In genomic region chr9:23447271-23447961, GRCm38 (mm10) we compare ENCODE assay signal across 21 mouse cellular contexts.
A peak's percentile ranks its signal among the peaks of the same experiment; 100 is the strongest.
DNase-seq lines count a peak whose midpoint lies in the region; ATAC-seq lines count a peak whose summit lies in the region.
"Had no signal": no experiment of that assay in that cellular context is flagged by ENCODE, and none has a peak within 500 bp of the region (broad histone marks: within the 10 kb centered on the region; RNA-seq: fewer than 3 reads in every experiment).

No protein-coding gene starts in this region.

- no peaks in the 10 kb centered on the region for H3K27me3 ChIP-seq in lung, embryonic 16.5 days (ENCODE audit: control insufficient read depth, insufficient read depth, low read depth, low read length)
- no peaks in the 10 kb centered on the region for H3K27me3 ChIP-seq in liver, embryonic 13.5 days
- H3K27me3 ChIP-seq: CH12.LX; forebrain, embryonic 12.5 days; heart, embryonic 12.5 days; hindbrain, embryonic 13.5 days; midbrain, embryonic 13.5 days; neural tube, embryonic 13.5 days had no signal

- no peaks in the 10 kb centered on the region for H3K9me3 ChIP-seq in lung, embryonic 16.5 days (ENCODE audit: control insufficient read depth, low read length)
- H3K9me3 ChIP-seq in liver, embryonic 13.5 days (replicated peaks): no peaks in the 10 kb centered on the region
- H3K9me3 ChIP-seq: forebrain, embryonic 12.5 days; heart, embryonic 12.5 days; hindbrain, embryonic 13.5 days; midbrain, embryonic 13.5 days; neural tube, embryonic 13.5 days had no signal

- H3K36me3 ChIP-seq in lung, embryonic 16.5 days (ENCODE audit: control insufficient read depth, insufficient read depth, low read length): no peaks in the 10 kb centered on the region
- H3K36me3 ChIP-seq in liver, embryonic 13.5 days: no peaks in the 10 kb centered on the region
- H3K36me3 ChIP-seq: forebrain, embryonic 12.5 days; heart, embryonic 12.5 days; hindbrain, embryonic 13.5 days; midbrain, embryonic 13.5 days; neural tube, embryonic 13.5 days had no signal

- peak overlapping the region; percentile 57 for H3K27ac ChIP-seq in lung, embryonic 16.5 days (ENCODE audit: low read length)
- H3K27ac ChIP-seq in liver, embryonic 13.5 days: peak overlapping the region; percentile 15; the same call in 1 of the 2 replicates
- H3K27ac ChIP-seq: forebrain, embryonic 12.5 days; hindbrain, embryonic 13.5 days; left cerebral cortex, adult 2 months; midbrain, embryonic 13.5 days; neural tube, embryonic 13.5 days had no signal

- peak; percentile 67 for ATAC-seq in lung, embryonic 16.5 days (ENCODE audit: low read depth)
- peak; percentile 60 for ATAC-seq in liver, embryonic 13.5 days (ENCODE audit: low read depth)
- ATAC-seq: midbrain, embryonic 13.5 days had no signal

- H3K4me2 ChIP-seq in lung, embryonic 16.5 days (ENCODE audit: low read depth, low read length): no peak overlapping the region
- no peak overlapping the region for H3K4me2 ChIP-seq in liver, embryonic 13.5 days
- H3K4me2 ChIP-seq: forebrain, embryonic 12.5 days; heart, embryonic 12.5 days; hindbrain, embryonic 13.5 days; midbrain, embryonic 13.5 days; neural tube, embryonic 13.5 days had no signal

- H3K4me3 ChIP-seq in lung, embryonic 16.5 days (ENCODE audit: low read length): no peak overlapping the region
- H3K4me3 ChIP-seq in liver, embryonic 13.5 days (replicated peaks): no peak overlapping the region
- H3K4me3 ChIP-seq: forebrain, embryonic 12.5 days; heart, embryonic 12.5 days; hindbrain, embryonic 13.5 days; left cerebral cortex, adult 2 months; midbrain, embryonic 13.5 days; neural tube, embryonic 13.5 days had no signal

- peaks cover 9% of the 10 kb centered on the region for H3K4me1 ChIP-seq in lung, embryonic 16.5 days (replicated peaks; ENCODE audit: control insufficient read depth, insufficient read depth, low read length)
- no peaks in the 10 kb centered on the region for H3K4me1 ChIP-seq in liver, embryonic 13.5 days (replicated peaks)
- H3K4me1 ChIP-seq: forebrain, embryonic 12.5 days; hindbrain, embryonic 13.5 days; midbrain, embryonic 13.5 days; neural tube, embryonic 13.5 days had no signal

- DNase-seq in embryo, embryonic 10 days (ENCODE audit: low spot score): peak; percentile 18
- no peak for DNase-seq in embryo, embryonic 10.5 days (ENCODE audit: low spot score)
- DNase-seq in lung, postnatal 36 days: no peak
- DNase-seq in liver, embryonic 13.5 days: no peak
- DNase-seq in left cerebral cortex, postnatal 14 days (ENCODE audit: low spot score in 2 of 2): no peak
- no peak for DNase-seq in layer of hippocampus, adult 9-11 months
- DNase-seq: adrenal gland, adult 8-10 months; cerebellum, adult 11 months; heart, adult 11 months; heart, postnatal 14 days; kidney, adult 8-10 months; kidney, postnatal 25 days; thymus, postnatal 36 days had no signal

- WGBS in lung, embryonic 16.5 days: 30% methylated on average over 7 of the region's 7 CpGs
- WGBS in liver, embryonic 13.5 days (ENCODE audit: insufficient replicate concordance): 55% methylated on average over 7 of the region's 7 CpGs

- intact Hi-C loops in left cerebral cortex, postnatal 14 days (cut with DNase I): no loop called here

- H3K9ac ChIP-seq in lung, embryonic 16.5 days (ENCODE audit: low read length): no peak overlapping the region
- H3K9ac ChIP-seq in liver, embryonic 13.5 days: no peak overlapping the region
- H3K9ac ChIP-seq: forebrain, embryonic 12.5 days; heart, embryonic 12.5 days; hindbrain, embryonic 13.5 days; midbrain, embryonic 13.5 days; neural tube, embryonic 13.5 days had no signal
